Mouse (Mus musculus) embryonic facial prominence, embryonic 10.5 days (tissue): ENCODE measurements around the gene Tmem117. TPM values are rescaled to one million over a fixed set of nuclear protein-coding genes. Genes with fewer than 3 reads are reported as not detected.
A peak's percentile ranks its signal among the peaks of the same experiment; 100 is the strongest.

Experiments used
- DNase-seq: peaks from one replicate; pipeline ENCODE4 v3.0.0-alpha.2; 2017; ENCODE audit warnings: low spot score
- H3K27ac ChIP-seq: fragments of 300-500 bp; sonication (generic); replicated peaks from 2 replicates; pipeline ENCODE4 v1.5.1; 2016; ENCODE audit warnings: mild to moderate bottlenecking
- H3K27me3 ChIP-seq: fragments of 300-500 bp; sonication (generic); replicated peaks from 2 replicates; pipeline ENCODE4 v1.6.1; 2016; ENCODE audit warnings: low read depth, mild to moderate bottlenecking; ENCODE audit not compliant: poor library complexity, severe bottlenecking
- H3K36me3 ChIP-seq: fragments of 300-500 bp; sonication (generic); replicated peaks from 2 replicates; pipeline ENCODE4 v1.6.1; 2016; ENCODE audit warnings: mild to moderate bottlenecking, moderate library complexity
- H3K4me1 ChIP-seq: fragments of 300-500 bp; sonication (generic); 2 replicates; pipeline ENCODE4 v1.6.1; 2016
- H3K4me3 ChIP-seq: fragments of 300-500 bp; sonication (generic); 2 replicates; pipeline ENCODE4 v1.5.1; 2016; ENCODE audit warnings: mild to moderate bottlenecking, moderate library complexity
- H3K9me3 ChIP-seq: fragments of 300-500 bp; sonication (generic); 2 replicates; pipeline ENCODE4 v1.6.1; 2016; ENCODE audit warnings: mild to moderate bottlenecking
- WGBS: fragments of 180-500 bp; shearing (Covaris S2); methylation state at CpG from one replicate; pipeline ENCODE4 v1.1.7; 2016; 5-methylcytosine and 5-hydroxymethylcytosine counted together
- polyA plus RNA-seq: library from polyadenylated mRNA; unstranded; fragments of >200 nt; fragmentation: Nextera tagmentation; extraction: Ambion mirVana; gene quantifications from 2 replicates; pipeline ENCODE4 v1.2.1, GENCODE M21; 2016

The Tmem117 gene
- polyA plus RNA-seq, result 0.77 and 0.93 TPM in 2 replicates

GRCm38 (mm10) chr15:94628830-94629601 lies at the start of gene Tmem117:
TSS of gene Tmem117 (plus strand) at chr15:94629232.
- peaks cover 54% of the 10 kb centered on the region for H3K27me3 ChIP-seq
- DNase-seq, result peak; percentile 63
- H3K9me3 ChIP-seq, result no peaks in the 10 kb centered on the region
- peaks cover 9% of the 10 kb centered on the region for H3K4me1 ChIP-seq
- peak within 1 kb of the TSS; percentile 81 for H3K27ac ChIP-seq
- no peaks in the 10 kb centered on the region for H3K36me3 ChIP-seq
- WGBS, result under 1% methylated on average over 96 of the region's 96 CpGs
- H3K4me3 ChIP-seq, result peak within 1 kb of the TSS; percentile 76

GRCm38 (mm10) chr15:94582000-94582593 lies 46.9 kb upstream of the Tmem117 start:
- 65% methylated on average over 7 of the region's 7 CpGs for WGBS
- DNase-seq, result no peak
- H3K4me3 ChIP-seq, result no peak overlapping the region
- H3K9me3 ChIP-seq, result no peaks in the 10 kb centered on the region
- peaks cover 85% of the 10 kb centered on the region for H3K36me3 ChIP-seq
- H3K27ac ChIP-seq, result no peak overlapping the region
- H3K4me1 ChIP-seq, result no peaks in the 10 kb centered on the region
- H3K27me3 ChIP-seq, result no peaks in the 10 kb centered on the region

GRCm38 (mm10) chr15:94583153-94583552 lies 45.9 kb upstream of the Tmem117 start:
- H3K4me1 ChIP-seq, result peaks cover 5% of the 10 kb centered on the region; the same call in 1 of the 2 replicates
- no peak overlapping the region for H3K27ac ChIP-seq
- no peaks in the 10 kb centered on the region for H3K9me3 ChIP-seq
- no peak for DNase-seq
- no peak overlapping the region for H3K4me3 ChIP-seq
- H3K36me3 ChIP-seq, result peaks cover 82% of the 10 kb centered on the region
- H3K27me3 ChIP-seq, result no peaks in the 10 kb centered on the region
- 89% methylated on average over 10 of the region's 10 CpGs for WGBS

- WGBS, result 83% methylated on average over 4 of the region's 4 CpGs
- Histone ChIP-seq H3K27ac (no peak overlapping the region), H3K4me3 (no peak overlapping the region), H3K36me3 (peaks cover 70% of the 10 kb centered on the region), H3K4me1 (peaks cover 11% of the 10 kb centered on the region), H3K9me3 (no peaks in the 10 kb centered on the region), H3K27me3 (no peaks in the 10 kb centered on the region)
- DNase-seq, result no peak
Observed at GRCm38 (mm10) chr15:94584738-94585137, 44.3 kb upstream of the Tmem117 start.

GRCm38 (mm10) chr15:94587826-94588715 lies 41.0 kb upstream of the Tmem117 start:
- peaks cover 11% of the 10 kb centered on the region for H3K4me1 ChIP-seq
- 87% methylated on average over 9 of the region's 9 CpGs for WGBS
- H3K4me3 ChIP-seq, result peak overlapping the region; percentile 97

GRCm38 (mm10) chr15:94589219-94590075 lies 39.6 kb upstream of the Tmem117 start, which contains the start of gene Twf1:
TSS of gene Twf1 (minus strand) at chr15:94589889.
- H3K27me3 ChIP-seq, result no peaks in the 10 kb centered on the region
- no peaks in the 10 kb centered on the region for H3K9me3 ChIP-seq
- peak within 1 kb of the TSS; percentile 92 for H3K27ac ChIP-seq
- peaks cover 11% of the 10 kb centered on the region for H3K4me1 ChIP-seq
- peak; percentile 98 for DNase-seq
- peak within 1 kb of the TSS; percentile 97 for H3K4me3 ChIP-seq
- WGBS, result under 1% methylated on average over 70 of the region's 70 CpGs
- peaks cover 22% of the 10 kb centered on the region for H3K36me3 ChIP-seq

More at GRCm38 (mm10) chr15:94587826-94588715, 41.0 kb upstream of the Tmem117 start:
- no peaks in the 10 kb centered on the region for H3K9me3 ChIP-seq
- no peak for DNase-seq
- H3K27ac ChIP-seq, result no peak overlapping the region
- no peaks in the 10 kb centered on the region for H3K27me3 ChIP-seq
- peaks cover 36% of the 10 kb centered on the region for H3K36me3 ChIP-seq

GRCm38 (mm10) chr15:94590083-94590482 lies 38.9 kb upstream of the Tmem117 start:
- Histone ChIP-seq H3K27me3 (no peaks in the 10 kb centered on the region), H3K27ac (peak overlapping the region; percentile 92), H3K4me1 (peaks cover 11% of the 10 kb centered on the region), H3K9me3 (no peaks in the 10 kb centered on the region), H3K4me3 (peak overlapping the region; percentile 97), H3K36me3 (peaks cover 16% of the 10 kb centered on the region)
- no peak for DNase-seq
- WGBS, result 13% methylated on average over 8 of the region's 8 CpGs

- no peaks in the 10 kb centered on the region for H3K9me3 ChIP-seq
- no peak overlapping the region for H3K4me3 ChIP-seq
- no peak overlapping the region for H3K27ac ChIP-seq
- 80% methylated on average over 4 of the region's 4 CpGs for WGBS
- peaks cover 3% of the 10 kb centered on the region; the same call in 1 of the 2 replicates for H3K36me3 ChIP-seq
- peaks cover 11% of the 10 kb centered on the region for H3K4me1 ChIP-seq
- H3K27me3 ChIP-seq, result no peaks in the 10 kb centered on the region
- DNase-seq, result no peak
Observed at GRCm38 (mm10) chr15:94591356-94591755, 37.7 kb upstream of the Tmem117 start.

GRCm38 (mm10) chr15:94593586-94593985 lies 35.4 kb upstream of the Tmem117 start:
- WGBS, result 86% methylated on average over 1 of the region's 1 CpGs
- Histone ChIP-seq H3K4me1 (peaks cover 7% of the 10 kb centered on the region), H3K9me3 (no peaks in the 10 kb centered on the region), H3K4me3 (no peak overlapping the region), H3K27me3 (no peaks in the 10 kb centered on the region), H3K36me3 (no peaks in the 10 kb centered on the region), H3K27ac (no peak overlapping the region)
- DNase-seq, result no peak

GRCm38 (mm10) chr15:94600145-94600707 lies 28.8 kb upstream of the Tmem117 start:
- H3K36me3 ChIP-seq, result no peaks in the 10 kb centered on the region
- no peak for DNase-seq
- no peaks in the 10 kb centered on the region for H3K9me3 ChIP-seq
- H3K4me1 ChIP-seq, result peaks cover 13% of the 10 kb centered on the region
- no peak overlapping the region for H3K4me3 ChIP-seq
- H3K27ac ChIP-seq, result no peak overlapping the region
- 85% methylated on average over 11 of the region's 11 CpGs for WGBS
- H3K27me3 ChIP-seq, result no peaks in the 10 kb centered on the region

GRCm38 (mm10) chr15:94601339-94601738 lies 27.7 kb upstream of the Tmem117 start:
- Histone ChIP-seq H3K4me1 (peaks cover 13% of the 10 kb centered on the region), H3K27me3 (no peaks in the 10 kb centered on the region), H3K36me3 (no peaks in the 10 kb centered on the region), H3K27ac (no peak overlapping the region), H3K4me3 (no peak overlapping the region), H3K9me3 (no peaks in the 10 kb centered on the region)
- peak; percentile 33 for DNase-seq
- whole genome bisulfite sequencing, result 23% methylated on average over 3 of the region's 3 CpGs
